Mouse (Mus musculus) cerebellum, adult 9-11 months (tissue): ENCODE measurements around the gene Rspo4.

Experiments used
- DNase-seq: peaks from one replicate; pipeline ENCODE4 v3.0.0; 2022

Rspo4 gene

GRCm38 (mm10) chr2:151911751-151912150 is 69.0 kb downstream of the Rspo4 start:
- DNase-seq, result no peak

DNA sequence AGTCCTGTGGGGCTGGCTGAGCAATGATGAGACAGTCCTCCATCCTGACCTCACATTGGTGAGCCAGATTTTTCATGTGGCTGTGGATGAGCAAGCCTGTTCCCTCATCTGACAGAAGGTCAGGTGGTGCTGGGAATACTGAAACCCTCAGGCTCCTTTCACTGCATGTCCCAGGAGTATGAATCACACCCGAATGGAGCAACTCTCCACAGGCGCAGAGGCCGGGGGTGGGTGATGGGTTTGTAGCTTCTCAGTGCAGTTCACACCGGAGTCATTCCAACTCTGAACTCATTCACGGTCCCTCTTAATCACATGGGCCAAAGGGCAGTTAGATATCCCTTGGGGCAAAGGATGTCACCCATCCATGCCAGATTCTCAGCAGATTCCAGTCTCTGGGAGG is 71.4 kb downstream of the Rspo4 start:
- DNase-seq, result no peak

GRCm38 (mm10) chr2:151915111-151915510 is 72.4 kb downstream of the Rspo4 start:
- no peak for DNase-seq

DNA sequence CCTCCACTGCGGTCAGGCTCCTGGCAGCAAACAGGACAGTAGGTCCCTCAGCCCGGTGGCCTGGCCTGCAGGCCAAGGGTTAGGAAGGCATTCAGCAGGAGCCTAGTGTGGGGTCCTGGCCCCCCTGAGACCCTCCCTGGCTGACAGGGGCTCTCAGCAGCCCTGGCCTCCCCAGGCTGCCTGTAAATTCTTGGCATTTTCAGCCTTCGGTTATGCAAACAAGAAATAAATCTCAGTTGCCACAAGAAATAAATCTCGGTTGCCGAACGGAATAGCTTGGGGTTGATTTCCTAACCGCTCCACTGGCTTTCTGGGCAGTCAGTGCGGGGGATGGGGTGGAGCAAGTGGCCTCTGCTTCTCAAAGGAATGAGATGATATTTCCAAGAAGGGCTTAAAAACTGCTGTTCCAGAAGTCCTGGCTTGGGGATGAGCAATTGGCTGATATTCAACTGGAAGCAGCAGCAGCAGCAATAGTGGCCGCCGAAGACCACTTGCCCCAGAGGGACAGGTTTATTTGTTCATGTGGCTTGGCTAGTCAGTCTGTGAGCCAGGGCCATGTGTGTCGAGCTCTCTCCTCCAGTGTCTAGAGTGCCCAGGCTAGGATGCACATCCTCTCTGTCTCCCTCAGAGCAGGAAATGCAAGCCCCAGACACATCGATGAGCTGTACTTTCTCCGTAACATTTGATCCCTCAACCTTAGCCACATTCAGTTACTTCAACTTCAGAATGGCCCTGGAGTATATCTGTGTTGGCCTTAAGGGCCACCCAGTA is 73.5 kb downstream of the Rspo4 start:
- DNase-seq, result no peak

DNA sequence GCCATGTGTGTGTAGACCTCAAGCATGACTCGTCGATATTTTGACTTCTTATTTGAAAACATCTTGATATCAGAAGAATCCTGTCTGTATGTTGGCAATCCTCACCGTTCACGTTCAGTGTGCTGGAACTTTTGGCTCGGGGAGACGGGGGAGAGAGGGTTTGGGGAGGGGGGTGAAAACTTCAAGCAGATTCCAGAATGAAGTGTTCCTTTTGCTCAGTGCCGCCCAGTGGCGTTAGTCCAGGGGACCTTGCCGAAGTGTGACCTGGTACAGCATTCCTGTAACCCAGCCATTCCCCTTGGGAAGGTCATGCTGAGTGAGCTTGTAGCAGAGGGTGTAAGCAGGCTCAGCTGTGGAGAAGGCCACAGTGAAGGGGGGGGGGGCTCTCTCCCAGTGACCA is 76.4 kb downstream of the Rspo4 start:
- no peak for DNase-seq

- DNase-seq, result no peak
Observed at GRCm38 (mm10) chr2:151921068-151921467, 78.3 kb downstream of the Rspo4 start.

- no peak for DNase-seq
Observed at GRCm38 (mm10) chr2:151921596-151921995, 78.9 kb downstream of the Rspo4 start.
